Mouse (Mus musculus): ENCODE measurements around the gene Pced1b. TPM values are rescaled to one million over a fixed set of nuclear protein-coding genes. Genes with fewer than 3 reads are reported as not detected.

The Pced1b gene
- polyA plus RNA-seq, 1 experiment, result 38.2 TPM

DNA sequence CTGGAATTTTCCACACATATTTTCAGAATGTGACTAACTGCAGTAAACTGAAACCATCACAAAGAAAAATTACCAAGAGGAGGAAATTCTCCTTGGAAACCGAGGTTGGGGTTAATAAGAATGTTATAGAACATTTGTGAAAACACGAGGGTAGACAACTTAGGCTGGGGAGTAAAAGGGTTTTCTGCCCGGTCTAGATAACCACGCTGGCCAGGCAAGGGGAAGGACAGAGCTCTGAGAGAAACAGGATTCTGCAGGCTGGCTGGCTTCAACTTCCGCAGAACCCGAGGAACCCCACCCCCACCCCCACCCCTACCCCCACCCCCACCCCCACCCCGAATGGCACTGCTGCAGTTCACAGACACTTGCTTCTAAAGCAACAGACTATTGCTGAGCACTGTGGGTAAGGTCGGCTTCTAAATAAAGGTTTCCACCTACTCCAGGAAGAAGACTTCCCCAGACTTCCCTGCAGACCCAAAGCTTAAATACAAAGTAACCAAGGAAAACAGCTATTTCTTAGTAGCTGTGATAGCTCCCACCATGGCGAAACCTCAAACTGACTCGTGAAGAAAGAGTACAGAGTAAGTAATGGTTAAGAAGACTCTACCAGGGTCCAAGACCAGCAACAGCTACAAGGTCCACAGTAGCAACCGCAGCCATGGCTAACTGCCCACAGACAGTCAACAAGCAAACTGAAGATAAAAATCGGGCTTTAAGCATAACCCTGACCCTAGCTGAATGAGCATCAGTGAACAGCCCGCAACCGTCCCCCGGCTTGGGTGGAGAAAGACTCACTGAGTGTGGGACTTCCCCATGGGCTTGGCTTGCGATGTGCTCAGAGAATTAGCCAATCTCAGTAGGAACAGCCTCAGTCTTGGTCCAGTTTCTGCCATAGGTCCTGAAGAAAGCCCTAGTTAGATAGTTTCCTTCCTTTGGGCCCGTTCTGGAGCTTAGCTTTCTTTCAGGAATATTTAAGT lies 34.1 kb upstream of the Pced1b start:
- Histone ChIP-seq H3K4me3 (ENCODE audit: low read depth, low read length) (no peak overlapping the region), H3K27ac (ENCODE audit: insufficient read depth, low read length) (no peak overlapping the region), H3K9ac (ENCODE audit: low read depth, poor library complexity, severe bottlenecking) (no peak overlapping the region), H3K27me3 (ENCODE audit: control insufficient read depth, insufficient read depth, low read length, poor library complexity, severe bottlenecking) (no peaks in the 10 kb centered on the region), H3K9me3 (replicated peaks; ENCODE audit: control insufficient read depth, insufficient read depth, low read length, poor library complexity, severe bottlenecking) (no peaks in the 10 kb centered on the region), H3K36me3 (ENCODE audit: control insufficient read depth, insufficient read depth, low read length, poor library complexity, severe bottlenecking) (no peaks in the 10 kb centered on the region), H3K4me1 (ENCODE audit: control insufficient read depth, insufficient read depth, low read length) (no peaks in the 10 kb centered on the region)
- TF ChIP-seq CTCF (IDR thresholded peaks at IDR 0.05; ENCODE audit: low read depth, low read length) (no peak), EP300 (IDR thresholded peaks at IDR 0.05; ENCODE audit: insufficient read depth, low read depth, low read length) (no peak), POLR2A (IDR thresholded peaks at IDR 0.05; ENCODE audit: insufficient read depth, low read length) (no peak)

DNA sequence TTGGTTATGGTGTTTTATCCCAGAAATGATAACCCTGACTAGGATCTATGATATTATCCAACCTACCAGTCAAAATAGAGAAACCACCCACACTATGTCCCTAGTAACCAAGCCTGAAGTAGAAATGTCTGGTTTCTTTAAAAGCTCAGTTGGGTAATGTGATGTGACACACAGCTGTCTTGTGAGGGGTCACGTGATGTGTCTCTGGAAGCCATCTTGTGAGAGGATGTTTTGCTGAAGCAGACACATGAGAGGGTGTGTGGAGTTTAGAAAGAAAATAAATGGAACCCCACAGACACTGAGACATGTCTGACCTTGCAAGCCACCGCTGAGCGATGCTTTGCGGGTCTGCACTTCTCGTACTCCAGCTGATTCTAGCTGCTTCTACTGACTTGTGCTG lies 30.1 kb upstream of the Pced1b start:
- Histone ChIP-seq H3K4me1 (ENCODE audit: control insufficient read depth, insufficient read depth, low read length) (no peaks in the 10 kb centered on the region), H3K9ac (ENCODE audit: low read depth, poor library complexity, severe bottlenecking) (no peak overlapping the region), H3K9me3 (replicated peaks; ENCODE audit: control insufficient read depth, insufficient read depth, low read length, poor library complexity, severe bottlenecking) (no peaks in the 10 kb centered on the region), H3K27ac (ENCODE audit: insufficient read depth, low read length) (no peak overlapping the region), H3K27me3 (ENCODE audit: control insufficient read depth, insufficient read depth, low read length, poor library complexity, severe bottlenecking) (no peaks in the 10 kb centered on the region), H3K4me3 (ENCODE audit: low read depth, low read length) (no peak overlapping the region), H3K36me3 (ENCODE audit: control insufficient read depth, insufficient read depth, low read length, poor library complexity, severe bottlenecking) (no peaks in the 10 kb centered on the region)
- TF ChIP-seq POLR2A (IDR thresholded peaks at IDR 0.05; ENCODE audit: insufficient read depth, low read length), result no peak
- no peak for TF ChIP-seq EP300 (IDR thresholded peaks at IDR 0.05; ENCODE audit: insufficient read depth, low read depth, low read length)
- TF ChIP-seq CTCF (IDR thresholded peaks at IDR 0.05; ENCODE audit: low read depth, low read length), result no peak

DNA sequence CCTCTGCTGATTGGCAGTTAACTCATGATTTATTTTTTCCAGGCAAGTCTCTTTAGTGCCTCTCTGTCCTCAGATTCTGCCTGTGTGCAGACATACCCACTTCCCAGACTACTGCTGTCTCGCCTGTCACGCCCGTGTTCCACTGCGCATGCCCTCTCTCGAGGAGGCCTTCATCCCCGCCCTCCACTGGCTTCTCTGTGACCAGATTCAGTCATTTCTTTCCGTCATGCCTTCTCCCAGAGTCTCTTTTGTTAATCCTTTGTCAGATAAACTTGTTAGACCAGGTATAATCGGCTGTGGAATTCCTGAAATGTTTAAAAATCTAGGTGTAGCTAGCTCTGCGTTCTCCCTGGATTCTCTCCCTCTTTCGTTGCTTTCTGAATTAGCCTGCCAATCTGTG lies 23.5 kb upstream of the Pced1b start:
- H3K9me3 ChIP-seq (replicated peaks; ENCODE audit: control insufficient read depth, insufficient read depth, low read length, poor library complexity, severe bottlenecking), result no peaks in the 10 kb centered on the region
- H3K4me3 ChIP-seq (ENCODE audit: low read depth, low read length), result no peak overlapping the region
- H3K9ac ChIP-seq (ENCODE audit: low read depth, poor library complexity, severe bottlenecking), result no peak overlapping the region
- H3K4me1 ChIP-seq (ENCODE audit: control insufficient read depth, insufficient read depth, low read length), result no peaks in the 10 kb centered on the region
- no peaks in the 10 kb centered on the region for H3K36me3 ChIP-seq (ENCODE audit: control insufficient read depth, insufficient read depth, low read length, poor library complexity, severe bottlenecking)
- no peak for TF ChIP-seq EP300 (IDR thresholded peaks at IDR 0.05; ENCODE audit: insufficient read depth, low read depth, low read length)
- TF ChIP-seq CTCF (IDR thresholded peaks at IDR 0.05; ENCODE audit: low read depth, low read length), result no peak
- TF ChIP-seq POLR2A (IDR thresholded peaks at IDR 0.05; ENCODE audit: insufficient read depth, low read length), result no peak
- no peaks in the 10 kb centered on the region for H3K27me3 ChIP-seq (ENCODE audit: control insufficient read depth, insufficient read depth, low read length, poor library complexity, severe bottlenecking)
- H3K27ac ChIP-seq (ENCODE audit: insufficient read depth, low read length), result no peak overlapping the region

DNA sequence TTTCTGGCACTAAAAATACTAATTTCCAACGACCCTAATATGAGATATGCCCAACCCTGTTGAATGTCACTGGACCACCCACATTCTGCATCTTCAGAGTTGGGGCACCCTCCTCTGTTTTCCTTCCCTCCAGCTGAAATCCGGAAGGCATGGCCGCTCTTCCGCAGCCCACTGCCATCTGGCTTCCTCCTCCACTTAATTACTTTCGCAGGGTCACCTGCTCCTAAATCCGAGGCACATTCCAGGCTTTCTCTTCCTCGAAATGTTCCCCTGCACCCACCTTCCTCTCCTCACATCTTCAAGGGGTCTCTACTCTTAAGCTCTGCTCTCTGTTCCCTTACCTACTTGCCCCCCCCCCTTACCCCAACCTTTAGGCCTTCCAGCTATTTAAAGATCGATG lies 22.9 kb upstream of the Pced1b start:
- H3K4me3 ChIP-seq (ENCODE audit: low read depth, low read length), result no peak overlapping the region
- H3K36me3 ChIP-seq (ENCODE audit: control insufficient read depth, insufficient read depth, low read length, poor library complexity, severe bottlenecking), result no peaks in the 10 kb centered on the region
- no peaks in the 10 kb centered on the region for H3K9me3 ChIP-seq (replicated peaks; ENCODE audit: control insufficient read depth, insufficient read depth, low read length, poor library complexity, severe bottlenecking)
- no peak for TF ChIP-seq POLR2A (IDR thresholded peaks at IDR 0.05; ENCODE audit: insufficient read depth, low read length)
- no peak for TF ChIP-seq EP300 (IDR thresholded peaks at IDR 0.05; ENCODE audit: insufficient read depth, low read depth, low read length)
- no peak for TF ChIP-seq CTCF (IDR thresholded peaks at IDR 0.05; ENCODE audit: low read depth, low read length)
- H3K27ac ChIP-seq (ENCODE audit: insufficient read depth, low read length), result no peak overlapping the region
- no peak overlapping the region for H3K9ac ChIP-seq (ENCODE audit: low read depth, poor library complexity, severe bottlenecking)
- H3K27me3 ChIP-seq (ENCODE audit: control insufficient read depth, insufficient read depth, low read length, poor library complexity, severe bottlenecking), result no peaks in the 10 kb centered on the region
- H3K4me1 ChIP-seq (ENCODE audit: control insufficient read depth, insufficient read depth, low read length), result no peaks in the 10 kb centered on the region

DNA sequence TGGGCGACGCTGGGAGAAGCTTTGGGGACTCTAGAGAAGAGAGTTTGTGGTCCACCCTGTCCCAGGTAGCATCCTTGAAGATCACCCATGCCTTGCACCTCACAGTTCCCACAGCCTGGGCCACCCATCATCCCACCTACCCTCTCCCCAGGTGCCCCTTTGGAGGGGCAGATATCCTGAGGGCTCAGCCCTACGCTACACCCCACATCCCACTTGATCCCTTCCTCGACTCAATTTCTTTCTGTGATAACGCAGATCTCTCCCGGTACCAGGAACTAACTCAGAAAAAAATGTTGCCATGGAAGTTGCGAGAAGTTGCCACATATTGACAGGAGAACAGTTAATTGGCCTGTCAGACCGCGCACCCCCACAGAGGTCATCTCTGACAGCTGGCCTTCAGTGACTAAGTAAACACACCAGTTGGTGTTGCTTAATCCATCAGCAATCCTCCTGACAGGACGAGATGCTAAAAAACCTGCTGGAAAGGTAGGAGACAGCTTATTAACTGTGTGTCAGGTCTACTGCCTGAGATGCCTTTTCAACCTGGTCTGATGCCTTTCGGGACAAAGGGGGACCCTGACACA lies 17.3 kb upstream of the Pced1b start:
- no peaks in the 10 kb centered on the region for H3K4me1 ChIP-seq (ENCODE audit: control insufficient read depth, insufficient read depth, low read length)
- no peak for TF ChIP-seq EP300 (IDR thresholded peaks at IDR 0.05; ENCODE audit: insufficient read depth, low read depth, low read length)
- TF ChIP-seq POLR2A (IDR thresholded peaks at IDR 0.05; ENCODE audit: insufficient read depth, low read length), result no peak
- no peak for TF ChIP-seq CTCF (IDR thresholded peaks at IDR 0.05; ENCODE audit: low read depth, low read length)
- peaks cover 3% of the 10 kb centered on the region; the same call in 1 of the 2 replicates for H3K9me3 ChIP-seq (replicated peaks; ENCODE audit: control insufficient read depth, insufficient read depth, low read length, poor library complexity, severe bottlenecking)
- no peaks in the 10 kb centered on the region for H3K27me3 ChIP-seq (ENCODE audit: control insufficient read depth, insufficient read depth, low read length, poor library complexity, severe bottlenecking)
- no peak overlapping the region for H3K4me3 ChIP-seq (ENCODE audit: low read depth, low read length)
- no peaks in the 10 kb centered on the region for H3K36me3 ChIP-seq (ENCODE audit: control insufficient read depth, insufficient read depth, low read length, poor library complexity, severe bottlenecking)
- no peak overlapping the region for H3K9ac ChIP-seq (ENCODE audit: low read depth, poor library complexity, severe bottlenecking)
- no peak overlapping the region for H3K27ac ChIP-seq (ENCODE audit: insufficient read depth, low read length)

DNA sequence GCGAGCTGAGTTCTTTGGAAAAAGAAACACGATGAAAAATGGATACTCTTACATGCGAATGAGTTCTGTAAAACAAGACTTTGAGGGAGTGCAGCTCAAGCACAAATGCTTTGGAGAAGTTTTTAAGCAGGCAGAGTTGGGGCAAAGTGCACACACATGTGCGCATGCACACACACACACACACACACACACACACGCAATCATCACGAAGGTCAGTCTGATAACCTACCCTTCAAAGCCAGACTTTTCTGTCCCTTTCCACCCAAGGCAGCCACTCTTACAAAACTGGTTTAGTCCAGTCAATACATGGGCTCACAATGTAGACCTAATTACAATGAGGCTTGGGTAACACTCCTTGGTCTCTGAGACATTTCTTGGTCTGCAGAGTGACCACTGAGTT lies 12.8 kb upstream of the Pced1b start:
- no peak overlapping the region for H3K9ac ChIP-seq (ENCODE audit: low read depth, poor library complexity, severe bottlenecking)
- H3K27ac ChIP-seq (ENCODE audit: insufficient read depth, low read length), result no peak overlapping the region
- TF ChIP-seq POLR2A (IDR thresholded peaks at IDR 0.05; ENCODE audit: insufficient read depth, low read length) (no peak), CTCF (IDR thresholded peaks at IDR 0.05; ENCODE audit: low read depth, low read length) (no peak), EP300 (IDR thresholded peaks at IDR 0.05; ENCODE audit: insufficient read depth, low read depth, low read length) (no peak)
- no peaks in the 10 kb centered on the region for H3K36me3 ChIP-seq (ENCODE audit: control insufficient read depth, insufficient read depth, low read length, poor library complexity, severe bottlenecking)
- H3K4me3 ChIP-seq (ENCODE audit: low read depth, low read length), result no peak overlapping the region
- H3K9me3 ChIP-seq (replicated peaks; ENCODE audit: control insufficient read depth, insufficient read depth, low read length, poor library complexity, severe bottlenecking), result peaks cover 3% of the 10 kb centered on the region; the same call in 1 of the 2 replicates
- no peaks in the 10 kb centered on the region for H3K4me1 ChIP-seq (ENCODE audit: control insufficient read depth, insufficient read depth, low read length)
- H3K27me3 ChIP-seq (ENCODE audit: control insufficient read depth, insufficient read depth, low read length, poor library complexity, severe bottlenecking), result no peaks in the 10 kb centered on the region
